Mouse (Mus musculus) embryo, embryonic 11 days (tissue): Measurements from ENCODE around the gene Trim31.
A peak's percentile ranks its signal among the peaks of the same experiment; 100 is the strongest.

Source experiments
- DNase-seq: peaks from one replicate; pipeline ENCODE4 v3.0.0-alpha.2; 2015

Trim31 gene

DNA sequence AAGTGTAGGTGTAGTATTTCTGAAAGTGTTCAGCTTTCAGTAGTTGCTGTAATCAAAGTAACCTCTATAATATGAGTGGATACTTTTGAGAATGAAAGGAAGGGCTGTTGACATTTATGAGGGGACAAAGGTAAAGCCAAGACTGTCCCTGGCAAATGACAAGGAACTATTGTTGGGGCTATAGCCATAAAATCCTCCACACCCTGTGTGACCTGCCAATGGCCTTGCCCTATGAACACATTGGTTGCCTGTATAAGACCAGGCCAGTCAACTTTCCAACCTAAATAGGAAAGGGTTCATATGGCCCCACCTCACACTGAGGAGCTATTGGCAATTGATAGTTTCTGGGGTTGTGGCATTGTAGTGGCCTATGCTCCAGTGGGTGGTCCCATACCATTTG, 853 bp upstream of the Trim31 start:
- no peak for DNase-seq

DNA sequence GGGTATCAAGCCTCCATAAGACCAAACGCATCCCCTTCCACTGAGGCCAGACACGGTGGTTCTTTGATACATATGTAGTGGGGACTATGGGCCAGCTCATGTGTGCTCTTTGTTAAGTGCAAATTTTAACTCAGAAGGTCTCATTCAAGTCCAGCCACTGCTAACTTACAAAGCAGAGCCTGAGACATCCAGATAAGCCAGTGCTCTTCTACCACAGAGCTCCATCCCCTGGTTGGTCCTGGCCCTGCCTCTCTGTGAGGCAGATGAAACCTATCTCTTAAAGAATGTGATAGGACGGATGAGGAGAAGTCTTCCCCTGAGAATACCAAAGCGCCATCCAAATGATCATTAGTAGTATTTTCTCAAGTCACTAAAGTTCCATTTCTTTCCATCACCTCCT, 1.5 kb downstream of the Trim31 start:
- no peak for DNase-seq

DNA sequence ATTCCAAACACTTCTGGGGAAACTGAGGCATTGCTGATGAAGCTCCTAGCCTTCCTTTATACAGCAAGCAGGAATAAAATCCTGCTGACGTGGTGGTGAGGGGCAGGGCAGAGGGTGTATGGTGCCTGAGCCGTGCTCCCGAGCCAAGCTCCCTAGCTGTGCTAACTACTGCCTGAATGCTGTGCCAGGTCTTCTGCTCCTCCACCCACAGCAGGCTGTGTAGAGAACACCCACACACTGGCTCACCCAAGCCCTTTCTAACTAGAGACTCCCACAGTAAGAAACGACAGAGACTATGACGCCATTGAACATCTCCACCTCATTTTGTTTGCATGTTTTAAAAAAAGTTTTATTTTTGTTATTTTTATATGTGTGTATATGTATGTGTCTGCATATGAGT, 2.1 kb downstream of the Trim31 start:
- no peak for DNase-seq

DNA sequence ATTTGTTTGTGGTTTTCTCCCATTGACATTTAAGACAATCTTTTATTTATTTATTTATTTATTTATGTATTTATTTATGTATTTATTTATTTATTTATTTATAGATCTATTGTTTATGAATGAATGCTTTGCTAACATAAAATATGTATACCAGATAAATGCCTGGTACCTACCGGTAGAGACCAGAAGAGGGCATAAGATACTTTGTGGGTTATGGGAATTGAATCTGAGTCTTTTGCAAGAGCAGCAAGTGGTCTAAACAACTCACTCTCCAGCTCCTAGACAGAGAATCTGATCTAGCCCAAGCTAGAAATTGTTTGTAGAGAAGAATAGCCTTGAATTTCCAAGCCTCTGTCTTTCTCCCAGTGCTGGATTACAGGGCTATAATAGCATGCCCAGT, 2.8 kb downstream of the Trim31 start:
- no peak for DNase-seq

DNA sequence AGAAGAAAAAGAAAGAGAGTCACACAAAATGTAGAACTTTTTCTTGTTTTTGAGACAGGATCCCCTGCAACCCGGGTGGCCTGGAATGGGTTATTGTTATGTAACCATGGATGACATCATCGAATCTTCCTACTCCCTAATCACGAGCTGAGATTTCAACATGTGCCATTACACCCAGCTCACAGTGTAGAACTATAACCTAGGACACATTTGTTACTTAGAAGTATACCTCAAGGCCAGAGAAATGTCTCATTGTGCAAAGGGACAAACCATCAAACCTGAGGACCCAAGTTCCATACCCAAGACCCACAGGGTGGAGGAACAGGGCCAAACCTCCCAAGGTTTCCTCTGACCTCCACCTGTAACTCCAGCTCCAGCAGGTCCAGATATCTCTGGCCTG, 5.7 kb downstream of the Trim31 start:
- no peak for DNase-seq

DNA sequence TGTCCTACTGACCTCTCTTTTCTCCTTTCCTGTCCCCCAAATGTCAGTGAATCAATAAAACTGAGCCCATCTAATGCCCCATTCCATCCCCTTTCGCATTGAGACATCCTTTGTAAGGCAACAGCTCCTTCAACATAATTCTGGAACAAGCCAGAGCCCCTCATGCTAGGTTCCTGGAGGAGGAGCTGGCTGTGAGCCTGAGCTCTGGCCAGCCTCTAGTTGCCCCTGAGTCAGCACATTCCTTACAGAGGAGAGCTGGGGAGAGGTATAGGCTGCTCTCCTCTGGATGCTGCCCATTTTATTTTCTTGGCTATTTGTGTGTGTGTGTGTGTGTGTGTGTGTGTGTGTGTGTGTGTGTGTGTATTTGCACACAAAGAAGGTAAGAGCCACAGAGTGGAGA, 10.3 kb downstream of the Trim31 start:
- peak; percentile 22 for DNase-seq

DNA sequence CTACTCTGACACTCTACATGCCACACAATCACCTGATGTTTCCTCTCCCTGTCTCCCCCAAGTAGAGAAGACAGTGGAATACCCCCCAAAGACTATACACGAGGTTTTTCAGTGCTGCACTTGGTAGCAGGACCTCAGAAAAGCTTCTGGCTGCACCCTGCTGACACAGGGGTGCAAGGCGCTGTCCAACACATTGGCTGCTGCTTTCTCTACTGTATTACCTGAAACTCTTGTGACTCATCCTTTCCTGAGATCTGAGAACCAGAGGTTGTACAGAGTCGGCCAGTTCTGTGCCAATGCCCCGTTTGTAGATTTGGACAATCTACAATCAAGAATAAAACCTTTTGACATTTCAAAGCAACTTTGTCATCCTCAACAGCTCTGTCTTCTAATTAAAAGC, 11.9 kb downstream of the Trim31 start:
- no peak for DNase-seq

DNA sequence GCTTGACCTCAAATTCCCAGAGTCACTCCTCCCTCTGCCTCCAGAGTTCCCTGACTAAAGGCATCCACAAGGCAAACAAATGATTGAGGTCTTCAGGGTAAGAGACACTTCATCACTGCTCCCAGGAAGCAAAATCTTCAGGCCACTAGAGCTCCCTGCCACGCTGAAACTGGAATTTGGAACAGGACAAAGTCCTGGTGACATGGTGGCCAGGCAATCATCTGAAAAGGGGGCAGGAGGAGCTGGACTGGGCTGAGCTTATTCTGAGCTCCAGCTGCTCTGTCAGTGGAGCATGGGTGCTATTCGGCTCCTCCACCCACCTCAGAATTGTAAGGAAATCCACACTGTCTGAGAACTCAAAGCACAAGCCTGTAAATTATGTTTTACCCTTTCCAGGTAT, 14.1 kb downstream of the Trim31 start:
- no peak for DNase-seq

DNA sequence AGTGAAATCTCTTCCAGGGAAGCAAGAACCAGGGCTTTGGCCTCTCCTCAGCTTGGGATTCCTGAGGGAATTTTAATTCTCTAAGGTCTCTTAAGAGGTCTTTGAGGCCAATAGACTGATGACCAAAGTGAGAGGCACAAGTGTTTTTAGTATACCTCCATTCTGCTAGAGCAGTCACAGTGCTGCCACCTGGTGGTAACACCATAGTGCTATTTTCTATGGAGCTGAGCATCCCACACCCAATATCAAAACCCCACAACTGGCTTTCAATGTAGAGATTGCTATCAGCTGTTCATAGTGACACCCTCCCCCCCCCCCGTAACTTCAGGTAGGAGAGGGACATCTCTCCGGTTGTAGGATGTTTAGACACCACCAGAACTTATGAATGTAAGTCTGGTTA, 16.2 kb downstream of the Trim31 start:
- peak; percentile 88 for DNase-seq

DNA sequence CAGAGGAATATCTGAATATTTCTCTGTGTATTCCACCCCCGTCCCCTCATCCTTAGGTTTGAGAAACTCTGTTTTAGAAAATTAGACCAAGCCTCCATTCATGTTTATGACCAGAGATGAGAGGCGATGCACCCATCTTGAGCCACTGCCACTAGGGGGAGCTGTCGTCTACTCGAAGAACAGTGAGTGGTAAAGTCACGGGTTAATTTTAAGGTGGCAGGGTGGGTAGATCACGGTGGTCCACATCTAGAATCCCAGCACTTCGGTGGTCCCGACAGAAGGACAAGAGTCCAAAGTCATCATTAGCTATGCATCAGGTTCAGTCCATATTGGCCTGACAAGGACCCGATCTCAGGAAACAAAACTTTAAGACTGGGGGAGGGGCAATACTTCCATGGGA, 17.2 kb downstream of the Trim31 start:
- peak; percentile 78 for DNase-seq

DNA sequence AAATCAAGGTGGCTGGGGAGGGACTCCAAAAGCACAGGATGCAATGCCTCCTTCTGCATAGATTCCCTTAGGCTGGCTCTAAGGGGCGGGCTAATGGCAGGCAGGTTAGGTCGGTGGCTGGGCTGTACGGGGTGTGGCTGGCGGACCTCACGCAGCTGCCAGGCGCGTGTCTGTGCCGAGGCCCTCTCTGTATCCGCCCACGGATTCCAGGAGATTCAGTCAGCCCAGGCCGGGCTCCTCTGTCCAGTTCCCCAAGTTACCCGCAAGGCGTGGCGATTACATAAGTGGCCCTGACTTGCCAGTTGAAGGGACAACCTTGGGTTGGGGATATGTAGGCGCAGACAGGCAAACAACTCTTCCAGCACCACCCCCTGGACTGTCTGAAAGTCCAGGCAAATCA, 22.3 kb downstream of the Trim31 start:
- DNase-seq: no peak

DNA sequence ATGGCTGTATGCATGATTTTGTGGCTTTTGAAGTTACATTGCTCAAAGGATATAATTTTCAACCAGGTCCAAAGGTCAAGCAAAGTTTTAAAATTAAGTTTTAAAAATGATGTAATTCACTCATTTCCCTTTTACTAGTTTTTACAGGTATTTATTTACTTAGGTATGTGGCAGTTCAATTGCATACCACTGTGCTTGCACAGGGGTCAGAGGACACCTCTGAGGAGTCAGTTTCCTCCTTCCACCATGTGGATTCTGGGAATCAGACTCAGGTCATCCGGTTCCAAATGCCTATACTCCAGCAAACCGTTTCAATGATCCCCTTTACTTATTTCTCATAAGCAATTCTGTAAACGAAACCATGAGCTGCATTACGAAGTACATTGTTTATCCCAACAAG, 24.8 kb downstream of the Trim31 start:
- DNase-seq: no peak

DNA sequence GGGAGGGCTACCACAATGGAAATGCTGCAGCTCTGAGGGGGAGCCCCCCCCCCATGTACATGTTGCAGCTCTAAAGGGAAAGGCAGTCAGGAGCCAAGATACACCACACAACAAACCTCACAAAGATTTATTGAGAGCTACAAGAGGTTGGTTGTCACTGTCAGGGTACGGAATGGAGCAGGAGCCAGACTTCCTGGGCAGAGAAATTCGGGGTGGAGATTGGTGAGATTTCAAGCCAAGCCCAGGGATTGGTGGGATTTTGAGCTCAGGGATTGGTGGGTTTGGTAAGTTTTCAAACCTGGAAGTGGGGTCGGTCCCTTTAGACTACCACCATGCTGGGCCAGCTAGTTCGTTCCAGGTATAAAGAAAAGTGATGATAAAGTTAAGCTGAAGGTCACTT, 25.6 kb downstream of the Trim31 start:
- no peak for DNase-seq

DNA sequence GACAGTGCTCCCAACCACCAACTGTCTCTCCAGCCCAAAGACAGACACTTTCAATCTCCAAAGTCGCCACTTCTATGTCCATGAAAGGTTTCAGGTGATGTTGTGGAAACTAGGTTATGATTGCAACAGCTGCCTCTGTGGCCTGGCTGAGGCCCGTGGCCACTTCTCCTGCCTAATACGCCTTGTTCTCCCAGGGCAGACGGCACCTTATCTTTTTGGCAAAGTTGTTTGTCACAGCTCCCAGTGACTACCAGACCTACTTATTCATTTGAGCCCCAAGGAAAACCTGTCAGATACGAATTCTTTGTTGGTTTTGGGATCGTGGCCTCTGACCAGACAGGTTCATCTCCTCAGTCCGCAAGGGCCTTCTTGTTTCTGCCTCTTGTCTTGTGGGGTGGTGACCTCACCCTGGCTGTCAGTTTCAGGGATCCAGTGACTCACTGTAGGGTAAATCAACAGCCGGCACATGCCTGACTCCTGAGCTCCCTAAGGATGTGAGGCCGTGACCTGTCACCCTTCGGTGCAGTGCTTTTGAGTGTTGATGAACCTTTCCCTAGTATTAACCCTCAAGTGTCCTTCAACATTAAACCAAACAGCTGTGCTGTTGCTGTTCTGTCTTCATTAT, 29.7 kb downstream of the Trim31 start:
- DNase-seq: no peak

DNA sequence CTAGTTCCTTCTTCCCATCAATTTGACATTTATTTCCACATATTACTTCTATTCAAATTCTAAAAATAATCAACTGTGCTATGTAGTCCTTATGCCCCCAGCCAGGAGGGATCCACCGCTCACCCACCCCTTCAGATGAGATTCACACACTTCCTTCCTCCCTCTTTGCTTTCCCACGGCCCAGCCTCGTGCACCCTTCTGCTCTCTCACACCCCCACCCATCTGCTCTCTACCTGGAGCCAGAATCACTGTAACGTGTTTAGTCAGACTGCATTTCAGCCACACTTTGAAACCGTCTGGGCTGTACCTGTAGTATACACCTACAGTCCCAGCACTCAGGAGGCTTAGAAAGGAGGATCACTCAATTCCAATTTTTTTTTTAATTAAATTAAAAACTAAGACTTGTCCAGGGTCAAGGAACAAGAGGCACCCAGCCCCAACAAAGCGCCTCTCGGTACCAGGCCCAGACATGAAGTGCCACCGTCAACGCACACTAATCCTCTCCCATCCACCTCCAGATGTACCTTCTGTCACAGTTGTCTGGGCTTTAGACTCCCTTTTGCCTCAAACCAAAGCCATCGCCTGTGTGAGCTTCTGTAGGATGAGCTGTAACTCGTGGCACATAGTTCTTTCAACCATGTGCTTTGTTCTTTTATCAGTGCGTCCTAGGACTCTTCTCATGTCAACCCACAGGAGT, 31.5 kb downstream of the Trim31 start:
- DNase-seq: no peak

DNA sequence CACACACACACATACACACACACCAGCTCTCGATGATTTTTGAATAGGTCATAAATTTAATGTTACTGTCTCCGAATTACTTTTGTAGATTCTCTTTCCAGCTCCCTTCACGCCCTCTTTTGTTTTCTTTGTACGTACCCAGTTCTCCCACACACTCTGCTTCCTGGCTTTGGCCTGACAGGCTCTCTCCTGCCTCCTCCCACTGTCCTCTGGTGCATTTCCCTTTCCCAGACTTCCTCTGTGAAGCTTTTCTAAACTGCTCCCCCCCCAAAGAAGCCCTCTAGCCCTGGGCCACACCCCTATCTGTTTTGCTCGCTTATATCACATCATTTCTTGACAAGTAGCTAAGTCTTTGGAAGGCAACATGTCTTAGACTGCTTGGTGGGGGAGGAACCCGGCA, 32.3 kb downstream of the Trim31 start:
- no peak for DNase-seq

DNA sequence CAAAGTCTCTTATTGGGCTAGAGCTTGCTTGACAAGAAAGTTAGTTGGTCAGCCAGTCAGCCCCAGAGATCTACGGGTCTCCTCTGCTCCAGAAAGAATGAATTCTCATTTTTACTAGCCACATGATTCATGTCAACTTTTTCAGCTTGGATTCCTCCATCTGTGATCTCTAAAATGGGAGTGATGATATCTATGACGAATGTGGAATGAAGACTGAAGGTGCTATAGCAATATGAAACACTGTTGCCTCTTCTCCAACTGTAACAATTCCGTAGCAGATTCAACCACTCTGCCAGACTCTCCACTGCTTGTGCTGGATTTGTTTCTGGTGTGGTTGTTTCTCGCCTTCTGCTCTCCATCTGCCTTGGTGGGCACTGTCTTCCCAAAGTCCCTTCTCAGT, 33.2 kb downstream of the Trim31 start:
- DNase-seq: no peak

DNA sequence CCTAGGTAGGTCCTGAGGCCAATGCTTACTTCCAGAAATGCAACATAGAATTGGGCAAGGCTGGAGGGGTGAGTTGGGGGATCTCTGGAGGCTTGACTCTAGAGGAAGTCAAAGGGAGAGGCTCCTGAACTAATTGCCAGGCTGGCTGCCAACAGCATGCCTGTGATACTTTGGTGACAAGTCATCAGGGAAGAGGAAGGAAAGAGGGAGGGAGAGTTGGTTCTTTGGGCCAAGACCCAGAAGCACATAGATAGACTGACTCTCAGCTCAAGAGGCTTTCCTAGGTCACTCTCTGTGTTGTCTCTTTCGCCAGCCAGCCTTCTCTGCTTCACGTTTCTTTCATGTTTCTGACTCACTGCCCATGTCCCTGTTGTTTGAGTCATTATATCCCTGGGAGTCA, 33.9 kb downstream of the Trim31 start:
- DNase-seq: no peak

DNA sequence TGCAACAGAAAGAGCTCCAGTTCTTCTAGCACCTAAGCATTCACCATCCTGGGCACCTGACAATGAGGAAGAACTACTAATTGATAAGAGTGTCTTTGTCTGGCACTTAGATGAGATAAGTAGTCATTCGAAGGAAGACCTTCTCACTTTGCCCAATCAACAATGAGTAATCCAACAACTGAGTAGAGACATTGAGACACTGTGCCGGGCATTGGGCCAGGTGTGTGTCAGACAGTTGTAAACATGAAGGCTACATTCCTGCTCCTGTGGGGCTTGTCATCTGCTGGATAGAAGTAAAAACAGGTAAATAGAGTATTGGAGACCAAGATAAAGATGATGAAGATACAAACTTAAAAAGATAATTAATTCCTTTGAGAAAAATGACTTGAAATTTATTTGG, 40.1 kb downstream of the Trim31 start:
- no peak for DNase-seq

DNA sequence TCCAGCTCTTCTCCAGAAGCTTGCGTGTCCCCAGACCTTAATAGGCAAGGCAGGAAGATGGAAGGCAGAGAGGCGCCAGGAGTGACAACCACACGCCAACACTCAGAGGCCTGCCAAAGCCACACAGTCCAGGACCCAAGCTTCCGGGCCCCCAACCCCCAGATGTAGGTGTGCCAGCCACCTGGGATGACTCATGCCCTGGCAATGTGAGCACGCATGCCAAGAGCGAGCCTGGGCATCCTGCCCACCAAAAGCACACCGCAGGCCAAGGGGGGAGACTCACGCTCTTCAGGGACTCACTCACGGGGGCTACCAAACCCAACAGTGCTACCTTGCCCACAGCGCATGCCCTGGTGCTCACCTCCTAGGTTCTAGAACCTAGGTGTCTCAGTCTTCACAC, 44.5 kb downstream of the Trim31 start:
- no peak for DNase-seq

DNA sequence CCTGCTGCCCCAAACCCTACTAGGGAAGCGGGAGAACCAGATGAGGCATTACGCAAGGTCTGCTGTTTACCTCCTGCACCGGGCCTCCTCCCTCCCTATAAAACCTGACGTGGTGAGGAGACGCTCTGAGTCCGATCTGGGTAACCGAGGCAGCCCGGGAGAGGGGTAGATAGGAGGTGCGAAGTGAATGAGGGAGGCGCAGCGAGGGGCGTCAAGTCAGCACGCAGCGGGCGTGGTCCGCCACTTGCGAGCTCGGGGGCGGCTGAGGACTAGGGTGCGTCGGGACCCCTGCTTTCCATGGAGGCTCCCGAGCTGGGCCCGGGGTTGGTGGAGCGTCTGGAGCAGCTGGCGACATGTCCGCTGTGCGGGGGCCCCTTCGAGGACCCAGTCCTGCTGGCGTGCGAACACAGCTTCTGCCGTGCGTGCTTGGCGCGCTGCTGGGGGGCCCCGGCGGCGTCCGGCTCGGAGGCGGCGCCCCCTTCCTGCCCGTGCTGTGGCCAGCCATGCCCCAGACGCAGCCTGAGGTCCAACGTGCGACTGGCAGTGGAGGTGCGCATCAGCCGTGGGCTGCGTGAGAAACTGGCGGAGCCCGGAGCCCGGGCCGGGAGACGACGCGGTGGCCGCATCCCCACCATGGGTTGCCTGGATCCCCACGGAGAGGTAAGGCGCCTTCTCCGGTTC, 45.0 kb downstream of the Trim31 start, which contains the start of gene Rnf39:
Gene Rnf39, plus strand, starts transcription at position 128 of the 681 bp plus-strand sequence.
- peak; percentile 12 for DNase-seq

DNA sequence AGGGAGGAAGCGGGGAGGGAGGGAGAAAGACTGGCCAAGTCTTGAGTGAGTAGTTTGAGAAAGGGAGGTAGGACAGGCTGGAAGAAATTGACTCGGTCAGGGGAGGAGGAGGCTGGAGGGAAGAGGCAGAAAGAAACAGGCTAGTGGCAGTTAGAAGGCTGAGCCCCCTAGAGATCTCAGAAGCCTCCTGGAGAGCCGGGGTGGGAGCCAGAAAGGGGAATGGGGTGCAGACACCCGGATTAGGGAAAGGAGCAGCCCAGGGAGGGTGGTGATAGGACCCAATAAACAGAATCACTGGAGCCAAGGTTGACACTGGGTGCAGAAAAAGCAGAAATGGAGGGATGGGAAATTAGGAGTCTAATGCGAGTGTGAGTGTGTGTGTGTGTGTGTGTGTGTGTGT, 45.8 kb downstream of the Trim31 start:
- DNase-seq: no peak

DNA sequence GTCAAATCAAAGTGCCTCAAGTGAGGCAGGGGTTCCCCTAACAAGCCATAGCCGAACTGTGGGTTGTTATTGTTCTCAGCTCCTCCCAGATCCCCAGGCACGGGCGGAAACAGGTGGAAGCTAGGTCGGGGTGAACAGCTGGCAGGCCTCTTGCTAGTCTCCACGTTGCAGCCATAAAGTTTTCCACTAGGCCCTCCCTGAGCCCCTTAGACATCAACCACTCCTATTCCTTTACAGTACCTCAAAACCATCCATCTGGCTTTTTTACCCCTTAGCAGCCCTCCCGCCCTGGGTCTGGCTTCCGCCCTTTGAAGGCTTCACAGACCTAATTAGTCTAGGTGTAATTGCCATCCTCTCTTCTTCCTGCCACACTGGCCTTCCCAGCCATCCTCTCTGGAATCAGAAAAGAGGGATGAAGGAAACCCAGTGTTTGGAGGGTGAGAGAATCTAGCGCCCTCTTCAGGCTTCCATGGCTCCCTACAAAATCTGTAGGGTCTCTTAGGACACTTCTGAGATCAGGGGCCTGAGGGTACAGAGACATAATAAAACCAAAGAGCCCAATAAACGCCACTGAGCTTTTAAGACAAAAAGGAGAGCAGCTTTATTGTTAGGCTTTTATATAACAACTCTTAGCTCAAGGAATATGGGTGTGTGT, 46.3 kb downstream of the Trim31 start:
- DNase-seq: peak; percentile 38
